8 mouse cellular contexts compared by ENCODE assay signal in genomic region chr4:45819208-45819931, GRCm38 (mm10). TPM values are rescaled to one million over a fixed set of nuclear protein-coding genes. Genes with fewer than 3 reads are reported as not detected.
DNase-seq lines count a peak whose midpoint lies in the region; ATAC-seq lines count a peak whose summit lies in the region.

No protein-coding gene starts in this region.

- H3K4me2 ChIP-seq in intestine, embryonic 15.5 days (replicated peaks), result peak overlapping the region; percentile 70
- H3K4me2 ChIP-seq in lung, embryonic 16.5 days (ENCODE audit: low read depth, low read length), result peak overlapping the region; percentile 71

- H3K9ac ChIP-seq in intestine, embryonic 15.5 days, result no peak overlapping the region
- H3K9ac ChIP-seq in lung, embryonic 16.5 days (ENCODE audit: low read length), result peak overlapping the region; percentile 54

- peak; percentile 56 for DNase-seq in MN1 (ENCODE audit: low spot score)
- DNase-seq in brain, adult 2 months (ENCODE audit: low read depth, low spot score), result peak; percentile 70
- peak; percentile 20 to 31 for DNase-seq in frontal cortex, postnatal 25 days (ENCODE audit: low spot score in 2 of 2)
- peak; percentile 82 for DNase-seq in retina, postnatal 1 day
- DNase-seq in ovary, postnatal 10 days (ENCODE audit: low spot score), result no peak
- DNase-seq in cerebellum, adult 18-20 months, result no peak

- H3K4me1 ChIP-seq in intestine, embryonic 15.5 days (replicated peaks), result peaks cover 15% of the 10 kb centered on the region
- peaks cover 19% of the 10 kb centered on the region for H3K4me1 ChIP-seq in lung, embryonic 16.5 days (replicated peaks; ENCODE audit: control insufficient read depth, insufficient read depth, low read length)

- H3K36me3 ChIP-seq in intestine, embryonic 15.5 days, result no peaks in the 10 kb centered on the region
- H3K36me3 ChIP-seq in lung, embryonic 16.5 days (ENCODE audit: control insufficient read depth, insufficient read depth, low read length), result no peaks in the 10 kb centered on the region

- H3K9me3 ChIP-seq in intestine, embryonic 15.5 days, result no peaks in the 10 kb centered on the region
- H3K9me3 ChIP-seq in lung, embryonic 16.5 days (ENCODE audit: control insufficient read depth, low read length), result no peaks in the 10 kb centered on the region

- peak; percentile 68 for ATAC-seq in intestine, embryonic 15.5 days
- ATAC-seq in lung, embryonic 16.5 days (ENCODE audit: low read depth), result peak; percentile 86

- WGBS in intestine, embryonic 15.5 days, result 9% methylated on average over 17 of the region's 17 CpGs
- WGBS in lung, embryonic 16.5 days, result 5% methylated on average over 17 of the region's 17 CpGs

- peak overlapping the region; percentile 66 for H3K27ac ChIP-seq in intestine, embryonic 15.5 days
- peak overlapping the region; percentile 32 for H3K27ac ChIP-seq in lung, embryonic 16.5 days (ENCODE audit: low read length)

- H3K27me3 ChIP-seq in intestine, embryonic 15.5 days (replicated peaks), result peaks cover 7% of the 10 kb centered on the region
- H3K27me3 ChIP-seq in lung, embryonic 16.5 days (ENCODE audit: control insufficient read depth, insufficient read depth, low read depth, low read length), result peaks cover 10% of the 10 kb centered on the region

- H3K4me3 ChIP-seq in intestine, embryonic 15.5 days (replicated peaks), result peak overlapping the region; percentile 24; the same call in 1 of the 2 replicates
- peak overlapping the region; percentile 42 for H3K4me3 ChIP-seq in lung, embryonic 16.5 days (ENCODE audit: low read length)

RNA-seq across cellular contexts. Expression of gene Igfbpl1, which starts 7.4 kb away (rescaled TPM):
- polyA plus RNA-seq in intestine, embryonic 15.5 days (2015; fragmentation: Nextera tagmentation; extraction: Ambion mirVana), result 0.42 and 0.53 TPM in 2 replicates
- polyA plus RNA-seq in lung, embryonic 16.5 days (2015; fragmentation: Nextera tagmentation; extraction: Ambion mirVana), result 0.08 TPM in 1 of 2 replicates, not detected in the other

RNA-seq across cellular contexts. Expression of gene Aldh1b1, which starts 20.5 kb away (rescaled TPM):
- 428 and 484 TPM in 2 replicates for polyA plus RNA-seq in intestine, embryonic 15.5 days (2015; fragmentation: Nextera tagmentation; extraction: Ambion mirVana)
- polyA plus RNA-seq in lung, embryonic 16.5 days (2015; fragmentation: Nextera tagmentation; extraction: Ambion mirVana), result 9.4 and 10.3 TPM in 2 replicates

RNA-seq across cellular contexts. Expression of gene Stra6l, which starts 29.1 kb away (rescaled TPM):
- 6.6 and 7.1 TPM in 2 replicates for polyA plus RNA-seq in intestine, embryonic 15.5 days (2015; fragmentation: Nextera tagmentation; extraction: Ambion mirVana)
- 0.03 and 0.21 TPM in 2 replicates for polyA plus RNA-seq in lung, embryonic 16.5 days (2015; fragmentation: Nextera tagmentation; extraction: Ambion mirVana)

Comparison
In these comparisons a context has a peak if more than half of its experiments do, and no peak if none do; other contexts are left out.
1. DNase-seq: peak in MN1 (single experiment), brain, adult 2 months (single experiment), frontal cortex, postnatal 25 days (2 of 2) and retina, postnatal 1 day (single experiment); none in ovary, postnatal 10 days (single experiment) and cerebellum, adult 18-20 months (0 of 2).
2. RNA of gene Aldh1b1, which starts 20.5 kb away (polyA plus RNA-seq): 428 to 484 TPM in intestine, embryonic 15.5 days; 9.4 to 10.3 TPM in lung, embryonic 16.5 days; every median in the first group is over 10 times any median in the second.